Mouse (Mus musculus): Measurements from ENCODE around the gene Bnip1. TPM values are rescaled to one million over a fixed set of nuclear protein-coding genes. Genes with fewer than 3 reads are reported as not detected.

Bnip1 gene
- polyA plus RNA-seq, 2 experiments from 2014 or later, result 32.6 to 41.1 TPM

- ATAC-seq, result no peak
Measured at GRCm38 (mm10) chr17:26840922-26841731, 60.3 kb downstream of the Bnip1 start.

DNA sequence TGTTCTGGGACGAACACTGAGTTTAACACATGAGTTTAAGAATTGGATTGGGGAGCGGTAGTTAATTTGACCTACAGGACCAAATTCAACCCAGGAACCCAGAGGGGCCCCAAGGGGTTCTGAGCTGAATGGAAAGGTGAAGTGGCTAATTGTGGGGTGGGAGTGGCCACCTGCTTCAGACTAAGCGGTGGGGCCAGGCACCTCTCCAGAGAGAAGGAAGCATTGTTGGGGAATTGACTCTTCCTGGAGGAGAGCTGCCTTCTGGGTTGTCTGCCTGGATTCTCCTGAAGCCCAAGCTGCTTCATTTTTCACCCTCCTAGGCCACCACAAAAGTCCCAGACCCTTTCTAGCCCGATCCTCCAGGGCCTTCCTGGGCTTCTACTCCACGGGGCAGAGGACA is 61.1 kb downstream of the Bnip1 start:
- ATAC-seq, result no peak

Other genes with a start within 250 kb of the Bnip1 start
- 10 to 100 TPM; 39.5 to 45.7 TPM for gene Ergic1, start 219.6 kb upstream of the Bnip1 start, polyA plus RNA-seq (2017; shearing (Covaris generic))
- 10 to 100 TPM; 25.1 to 28.8 TPM for gene Dusp1, start 218.9 kb upstream of the Bnip1 start, polyA plus RNA-seq (2017; shearing (Covaris generic))
- 100 to 1,000 TPM; 391 to 437 TPM for gene Atp6v0e, start 117.8 kb upstream of the Bnip1 start, polyA plus RNA-seq (2017; shearing (Covaris generic))
- gene Crebrf, start 65.4 kb upstream of the Bnip1 start, polyA plus RNA-seq (2017; shearing (Covaris generic)), result 10 to 100 TPM; 31.2 to 37.5 TPM
- gene Nkx2-5, start 63.9 kb downstream of the Bnip1 start, polyA plus RNA-seq (2017; shearing (Covaris generic)), result not detected
- gene Kifc5b, start 136.0 kb downstream of the Bnip1 start, polyA plus RNA-seq (2017; shearing (Covaris generic)), result 1 to 10 TPM; 2.0 to 4.5 TPM
- 10 to 100 TPM; 10.4 to 13.5 TPM for gene Phf1, start 152.0 kb downstream of the Bnip1 start, polyA plus RNA-seq (2017; shearing (Covaris generic))
- 100 to 1,000 TPM; 147 to 198 TPM for gene Cuta, start 158.5 kb downstream of the Bnip1 start, polyA plus RNA-seq (2017; shearing (Covaris generic))
- not detected for gene Syngap1, start 160.2 kb downstream of the Bnip1 start, polyA plus RNA-seq (2017; shearing (Covaris generic))
- gene Zbtb9, start 192.1 kb downstream of the Bnip1 start, polyA plus RNA-seq (2017; shearing (Covaris generic)), result 1 to 10 TPM; 8.6 to 9.8 TPM
- 10 to 100 TPM in 1 of 2 experiments, 1 to 10 TPM in 1; 9.8 to 17.6 TPM for gene Bak1, start 247.9 kb downstream of the Bnip1 start, polyA plus RNA-seq (2017; shearing (Covaris generic))